Mouse (Mus musculus): Measurements from ENCODE around the gene Neurl2.
"Not testable (repeated sequence)": the region's sequence is repeated elsewhere in the genome, so short reads cannot be mapped to it uniquely, and the experiment has no call there.

The Neurl2 gene

GRCm38 (mm10) chr2:164857842-164858553 lies 24.7 kb upstream of the Neurl2 start:
- DNase-seq (ENCODE audit: low read depth) = no peak

- no peak for DNase-seq (ENCODE audit: low read depth)
These were observed 24.0 kb upstream of the Neurl2 start, which contains the start of gene Pltp for GRCm38 (mm10) chr2:164857101-164857821. TSS of gene Pltp (minus strand) at chr2:164857711.

DNA sequence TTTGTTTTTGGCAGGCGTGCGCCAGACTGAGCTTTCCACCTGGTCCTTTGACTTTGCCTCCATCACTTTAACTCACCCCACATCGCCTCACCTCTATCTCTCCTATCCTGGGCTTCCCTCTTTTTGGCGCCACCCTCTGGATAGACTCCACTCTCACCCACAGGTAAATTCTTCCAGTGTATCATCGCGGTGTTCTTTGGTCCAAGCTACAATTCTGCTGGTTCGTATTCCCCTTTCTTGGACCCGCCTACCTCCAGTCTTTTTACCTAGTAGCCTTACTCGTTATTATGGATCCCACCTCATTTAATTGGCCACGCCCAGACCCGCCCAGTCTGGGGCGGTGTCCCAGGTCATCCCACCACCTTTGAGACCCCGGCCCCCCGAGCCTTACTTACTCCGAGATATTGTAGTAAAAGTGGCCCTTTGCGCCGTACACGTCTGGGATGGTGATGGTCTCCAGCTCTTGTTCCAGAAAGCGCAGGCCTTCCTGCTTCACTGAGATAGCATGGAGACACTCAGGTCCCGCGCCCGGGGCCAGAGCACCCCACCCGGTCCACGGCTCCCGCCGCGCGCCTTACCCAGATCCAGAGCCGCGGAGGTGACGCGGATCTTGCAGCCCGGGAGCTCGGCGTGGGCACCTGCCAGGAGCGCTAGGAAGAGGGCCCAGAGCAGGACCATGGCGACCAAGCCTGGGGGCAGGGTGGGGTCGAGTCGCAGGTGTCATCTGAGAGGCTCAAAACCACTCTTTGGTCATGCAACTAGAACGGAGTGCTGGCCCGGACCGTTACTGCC lies 23.2 kb upstream of the Neurl2 start:
- DNase-seq (ENCODE audit: low read depth) = no peak

GRCm38 (mm10) chr2:164855572-164855971 lies 22.3 kb upstream of the Neurl2 start:
- not testable (repeated sequence) for DNase-seq (ENCODE audit: low read depth)

GRCm38 (mm10) chr2:164850061-164850460 lies 16.8 kb upstream of the Neurl2 start:
- no peak for DNase-seq (ENCODE audit: low read depth)

DNA sequence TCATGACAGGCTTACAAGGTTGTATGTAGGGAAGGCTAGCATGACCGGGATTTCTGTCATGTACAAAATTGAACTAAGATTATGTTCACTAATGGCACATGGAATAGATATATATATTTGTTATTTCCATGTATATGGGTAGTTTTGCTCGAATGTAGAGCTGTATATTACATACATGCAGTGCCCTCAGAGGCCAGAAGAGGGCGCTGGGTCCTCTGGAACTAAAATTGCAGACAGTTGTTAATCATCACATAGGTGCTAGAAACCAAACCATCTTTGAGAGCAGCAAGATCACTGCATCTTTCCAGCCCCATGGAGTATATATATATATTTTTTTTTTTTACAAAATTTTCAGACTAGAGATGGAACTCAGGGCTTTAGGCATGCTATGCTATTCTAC lies 12.5 kb upstream of the Neurl2 start:
- no peak for DNase-seq (ENCODE audit: low read depth)

DNA sequence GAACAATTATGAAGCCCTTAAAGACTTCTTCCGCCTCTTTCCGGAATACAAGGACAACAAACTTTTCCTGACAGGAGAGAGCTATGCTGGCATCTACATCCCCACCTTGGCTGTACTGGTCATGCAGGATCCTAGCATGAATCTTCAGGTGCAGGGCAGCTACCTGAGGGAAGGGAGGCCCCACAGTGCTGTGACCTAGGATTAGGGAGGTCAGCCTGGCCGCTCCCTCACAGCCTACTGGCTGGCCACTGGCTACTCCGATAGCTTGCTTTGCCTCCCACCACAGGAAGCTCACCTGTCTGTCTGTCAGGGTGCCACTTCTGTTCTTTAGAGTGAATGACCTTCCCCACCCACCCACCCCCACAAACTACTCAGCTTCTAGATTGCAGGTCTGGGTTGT lies 1.9 kb upstream of the Neurl2 start:
- no peak for DNase-seq (ENCODE audit: low read depth)

DNA sequence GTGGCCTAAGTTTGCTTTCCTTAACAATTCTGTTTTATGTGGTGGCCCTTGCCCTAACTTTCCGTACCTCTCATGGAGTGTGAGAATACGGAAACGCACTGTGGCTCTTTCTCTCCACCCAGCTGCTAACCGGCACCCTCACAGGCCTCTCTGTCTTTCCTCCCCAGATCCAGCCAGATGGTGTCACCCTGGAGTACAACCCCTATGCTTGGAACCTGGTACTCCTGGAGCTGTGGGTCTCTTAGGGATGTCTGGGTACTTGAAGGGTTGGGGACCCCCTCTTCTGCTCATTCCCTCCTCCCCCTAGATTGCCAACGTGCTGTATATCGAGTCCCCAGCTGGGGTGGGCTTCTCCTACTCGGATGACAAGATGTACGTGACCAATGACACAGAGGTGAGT lies 1.3 kb upstream of the Neurl2 start:
- no peak for DNase-seq (ENCODE audit: low read depth)

GRCm38 (mm10) chr2:164832748-164833301 lies 431 bp downstream of the Neurl2 start, which contains the start of gene Ctsa:
TSS of gene Ctsa (plus strand) at chr2:164832873.
- peak; percentile 30 for DNase-seq (ENCODE audit: low read depth)

DNA sequence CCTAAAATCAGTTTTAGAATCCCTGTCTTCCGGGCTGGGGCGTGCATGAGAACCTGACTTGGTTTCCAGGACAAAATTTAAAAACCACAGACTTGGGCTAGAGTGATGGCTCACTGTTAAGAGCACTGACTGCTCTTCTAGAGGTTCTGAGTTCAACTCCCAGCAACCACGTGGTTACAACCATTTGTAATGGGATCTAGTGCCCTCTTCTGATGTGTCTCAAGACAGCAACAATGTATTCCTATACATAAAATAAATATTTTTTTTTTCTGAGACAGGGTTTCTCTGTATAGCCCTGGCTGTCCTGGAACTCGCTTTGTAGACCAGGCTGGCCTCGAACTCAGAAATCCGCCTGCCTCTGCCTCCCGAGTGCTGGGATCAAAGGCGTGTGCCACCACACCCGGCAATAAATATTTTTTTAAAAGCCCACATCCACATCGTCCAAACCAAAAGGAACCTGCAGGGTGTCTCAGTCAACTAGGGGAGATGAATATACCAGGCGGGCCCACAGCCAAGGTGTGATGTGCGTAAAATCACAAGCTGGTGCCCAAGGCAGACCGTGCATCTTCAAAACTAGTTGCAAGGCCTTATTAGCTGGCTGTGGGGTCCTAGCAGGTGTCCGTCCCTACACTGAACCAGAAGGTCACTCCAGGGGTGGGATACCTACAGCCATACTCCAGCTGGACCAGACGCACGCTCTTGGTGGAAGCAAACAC lies 1.1 kb downstream of the Neurl2 start:
- no peak for DNase-seq (ENCODE audit: low read depth)

DNA sequence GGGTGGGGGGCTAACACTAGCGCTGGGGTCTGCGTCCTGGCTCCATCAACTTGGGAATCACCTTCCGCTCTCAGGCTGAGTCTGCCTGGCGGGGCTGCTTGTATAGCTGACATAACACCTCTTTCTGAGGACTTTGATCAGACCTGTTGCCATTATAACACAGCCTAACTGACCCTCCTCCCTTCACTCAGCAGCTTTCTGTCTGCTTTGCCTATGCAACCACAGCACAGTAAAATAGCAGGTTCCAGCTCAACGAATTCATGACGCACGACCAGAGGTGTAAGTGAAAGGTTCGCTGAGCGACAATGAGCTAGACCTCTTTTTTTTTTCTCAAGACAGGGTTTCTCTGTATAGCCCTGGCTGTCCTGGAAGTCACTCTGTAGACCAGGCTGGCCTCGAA lies 2.2 kb downstream of the Neurl2 start:
- DNase-seq (ENCODE audit: low read depth) = no peak

DNA sequence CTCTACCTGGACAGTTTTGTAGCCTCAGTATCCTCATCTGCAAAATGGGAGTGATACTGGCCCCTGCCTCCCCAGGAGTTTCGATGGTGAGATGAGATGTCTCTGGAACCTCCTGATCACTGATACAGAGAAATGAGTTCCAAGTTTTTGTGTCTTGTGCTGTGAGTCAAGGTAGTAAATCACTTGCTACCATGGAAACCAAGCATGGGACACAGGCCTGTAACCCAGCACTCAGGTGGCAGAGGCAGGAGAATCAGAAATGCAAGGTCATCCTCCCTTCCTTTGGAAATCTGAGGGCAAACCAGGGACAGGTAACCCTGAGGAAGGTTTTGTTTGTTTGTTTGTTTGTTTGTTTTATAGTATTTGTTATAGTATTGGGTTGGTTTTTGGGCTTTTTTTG lies 4.2 kb downstream of the Neurl2 start:
- no peak for DNase-seq (ENCODE audit: low read depth)

DNA sequence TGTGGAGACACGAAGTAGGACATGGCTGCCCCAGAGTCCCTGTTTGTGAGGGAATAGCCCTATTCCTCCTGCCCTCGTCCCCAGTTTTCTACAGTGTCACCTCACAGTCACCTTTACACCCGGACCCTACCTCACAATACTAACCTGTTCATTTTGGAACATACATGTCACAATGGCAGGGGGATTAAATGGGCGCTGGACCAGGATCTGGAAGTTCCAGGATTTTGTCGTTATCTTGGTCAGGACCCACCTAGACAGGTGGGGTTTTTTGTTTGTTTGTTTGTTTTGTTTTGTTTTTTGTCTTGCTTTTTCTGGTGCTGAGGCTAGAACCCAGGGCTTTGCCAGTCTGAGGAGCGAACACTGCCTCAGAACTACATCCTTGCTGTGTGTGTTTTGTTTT lies 4.8 kb downstream of the Neurl2 start, which contains the start of gene Spata25:
Gene Spata25, minus strand, starts transcription at position 101 of the 400 bp plus-strand sequence.
- no peak for DNase-seq (ENCODE audit: low read depth)

- no peak for DNase-seq (ENCODE audit: low read depth)
These were observed 6.0 kb downstream of the Neurl2 start for GRCm38 (mm10) chr2:164827146-164827850.

DNA sequence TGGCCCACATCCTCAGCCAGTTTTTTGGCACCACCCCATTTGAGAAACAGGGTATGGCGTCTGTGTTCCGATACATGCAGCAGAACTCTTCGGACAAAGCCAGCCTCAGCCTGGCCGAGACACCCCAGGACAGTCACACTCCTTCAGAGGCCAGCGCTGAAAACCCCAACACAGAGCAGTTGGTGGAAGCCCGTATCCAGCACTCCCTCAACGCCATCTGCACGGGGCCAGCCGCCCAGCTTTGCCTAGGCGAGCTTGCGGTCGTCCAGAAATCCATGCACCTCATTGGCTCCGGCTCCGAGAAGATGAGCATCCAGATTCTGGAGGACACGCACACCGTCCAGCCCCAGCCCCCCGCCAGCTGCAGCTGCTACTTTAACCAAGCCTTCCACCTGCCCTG lies 7.7 kb downstream of the Neurl2 start:
- DNase-seq (ENCODE audit: low read depth) = no peak

- no peak for DNase-seq (ENCODE audit: low read depth)
These were observed 9.3 kb downstream of the Neurl2 start for GRCm38 (mm10) chr2:164823969-164824368.

GRCm38 (mm10) chr2:164823181-164823585 lies 10.1 kb downstream of the Neurl2 start:
- DNase-seq (ENCODE audit: low read depth) = no peak

DNA sequence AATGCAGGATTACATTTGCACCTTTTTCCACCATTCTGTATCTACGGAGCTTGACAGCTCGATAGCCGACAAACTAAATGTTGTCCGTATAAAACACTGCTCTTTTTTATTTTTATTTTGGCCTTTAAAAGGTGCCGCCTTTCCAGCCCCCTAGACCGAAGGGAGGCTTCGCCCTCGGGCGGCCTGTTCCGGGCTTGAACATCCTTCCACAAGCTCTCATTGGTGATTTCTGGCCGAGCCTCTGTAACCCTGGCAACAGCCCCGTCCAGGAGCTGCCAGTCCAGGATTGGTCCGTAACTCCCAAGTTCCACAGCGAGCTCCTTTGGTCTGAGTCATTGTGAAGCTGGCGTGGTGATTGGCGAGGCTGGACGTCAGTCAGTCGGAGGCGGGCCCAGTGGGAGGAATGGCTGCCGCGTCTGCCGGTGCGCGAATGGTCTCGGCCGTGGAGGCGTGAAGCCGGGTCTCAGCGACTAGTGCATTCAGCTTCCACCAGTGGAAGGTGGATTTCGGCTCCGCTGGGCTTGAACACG lies 10.6 kb downstream of the Neurl2 start, which contains the start of gene Zswim1:
Gene Zswim1, plus strand, starts transcription at position 51 of the 530 bp plus-strand sequence.
- DNase-seq (ENCODE audit: low read depth) = peak; percentile 97

- no peak for DNase-seq (ENCODE audit: low read depth)
These were observed 12.2 kb downstream of the Neurl2 start for GRCm38 (mm10) chr2:164821060-164821459.

DNA sequence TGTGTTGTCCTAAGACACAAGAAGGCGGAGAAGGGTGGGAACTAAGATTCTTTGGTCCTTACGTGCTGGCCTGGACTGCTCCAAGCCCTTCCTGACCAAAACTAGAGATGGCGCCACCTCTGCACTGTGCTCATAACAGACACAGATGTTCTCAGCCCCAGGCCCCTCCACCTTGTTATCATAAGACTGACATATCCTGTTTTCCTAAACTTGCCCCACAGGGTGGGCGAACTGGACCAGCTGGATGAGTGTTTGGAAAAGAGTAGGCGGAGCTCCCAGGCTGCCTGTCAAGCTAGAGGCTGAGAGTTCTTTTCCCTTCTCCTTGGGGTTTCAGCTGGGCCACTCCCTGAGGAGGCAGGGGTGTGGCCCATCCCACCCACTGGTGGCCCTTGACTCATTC lies 15.6 kb downstream of the Neurl2 start:
- no peak for DNase-seq (ENCODE audit: low read depth)

GRCm38 (mm10) chr2:164817206-164817605 lies 16.1 kb downstream of the Neurl2 start:
- DNase-seq (ENCODE audit: low read depth) = no peak
